Mouse (Mus musculus) layer of hippocampus, postnatal 10 days (tissue): ENCODE measurements at regions not wholly inside any gene's neighbourhood (a gene's known extent, or its start where the extent isn't known, plus 50 kb on each side); places are given as distances from the start of the nearest gene placed in this dataset.
A peak's percentile ranks its signal among the peaks of the same experiment; 100 is the strongest.

ENCODE experiments used
- DNase-seq, 2 experiments: peaks; one replicate each; pipeline ENCODE4 v3.0.0; 2021; ENCODE audit warnings: low spot score in 2 of 2

DNA sequence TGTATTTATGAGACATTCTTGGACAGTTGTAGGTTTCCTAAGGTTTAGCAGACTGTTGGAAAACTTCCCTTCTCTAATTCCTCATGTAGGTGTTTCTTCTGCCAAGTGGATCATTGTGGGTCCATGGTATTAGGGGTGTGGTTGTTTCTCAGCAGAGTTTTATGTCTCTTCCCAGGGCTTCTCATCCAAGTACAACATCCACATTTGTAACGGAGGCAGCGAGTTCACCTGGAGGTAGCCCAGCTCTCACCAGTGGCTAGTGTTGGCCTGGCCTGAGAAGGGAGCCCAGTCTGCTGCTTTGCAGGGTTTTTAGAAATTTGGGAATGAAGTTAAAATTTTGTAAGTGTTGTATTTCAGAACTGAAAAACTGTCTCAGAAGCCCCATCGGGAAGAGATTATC lies 122.4 kb downstream of the Wnt5a start:
- DNase-seq = no peak

DNA sequence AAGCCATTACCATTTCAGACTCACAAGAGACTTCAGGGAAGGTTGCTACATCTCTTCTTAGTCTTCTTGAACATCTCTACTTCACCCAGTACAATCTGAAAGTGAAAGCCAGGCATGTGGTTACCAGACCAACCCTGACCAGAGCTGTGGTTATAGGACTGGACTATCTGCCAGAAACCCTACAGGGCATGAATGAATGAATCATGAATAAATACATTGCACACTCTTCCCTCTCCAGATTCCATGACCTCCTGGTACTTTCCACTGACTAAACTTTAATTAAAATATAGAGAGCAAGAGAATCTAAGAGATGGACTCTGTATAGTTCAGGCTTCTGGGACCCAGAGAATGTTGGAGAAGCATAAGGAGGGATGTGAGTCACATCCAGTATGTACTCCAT lies 130.6 kb downstream of the Wnt5a start:
- DNase-seq = no peak

DNA sequence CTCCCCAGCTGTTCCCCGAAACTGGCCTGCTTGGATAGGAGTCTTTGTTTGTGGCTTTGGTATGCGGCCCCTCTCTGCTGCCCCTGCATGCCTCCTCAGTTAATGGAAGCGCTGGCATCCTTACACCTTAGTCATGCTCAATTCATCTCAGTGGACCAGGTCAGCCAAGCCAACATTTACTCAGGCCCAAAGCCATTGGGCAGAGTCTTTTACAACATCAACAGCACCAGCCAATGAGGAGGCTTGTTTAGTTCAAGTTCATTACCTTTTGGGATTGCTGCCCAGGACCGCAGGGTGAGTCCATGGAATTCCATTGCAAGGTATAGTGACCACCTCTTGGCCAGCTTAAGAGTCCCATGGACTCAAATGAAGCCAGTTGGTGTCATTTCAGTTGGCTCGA lies 134.5 kb downstream of the Wnt5a start:
- no peak for DNase-seq

DNA sequence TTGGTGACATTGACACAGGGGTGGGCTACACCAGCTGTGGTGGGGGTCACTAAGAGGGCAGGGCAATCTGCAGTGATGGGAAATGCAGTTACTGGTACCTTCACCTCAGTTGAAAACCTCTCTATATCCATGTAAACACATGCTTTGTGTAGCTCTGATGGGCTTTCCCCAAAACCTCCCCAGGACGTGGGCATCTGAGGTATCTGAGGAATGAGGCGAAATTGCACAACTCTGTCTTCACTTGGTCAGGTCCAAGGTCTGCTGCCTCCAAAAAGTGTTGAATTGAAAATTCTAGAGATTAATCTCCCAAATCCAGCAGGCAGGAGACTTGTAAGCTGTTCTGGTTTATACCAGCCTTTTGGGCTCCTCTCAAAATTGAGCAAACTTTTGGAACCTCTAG lies 141.3 kb downstream of the Wnt5a start:
- DNase-seq = no peak

DNA sequence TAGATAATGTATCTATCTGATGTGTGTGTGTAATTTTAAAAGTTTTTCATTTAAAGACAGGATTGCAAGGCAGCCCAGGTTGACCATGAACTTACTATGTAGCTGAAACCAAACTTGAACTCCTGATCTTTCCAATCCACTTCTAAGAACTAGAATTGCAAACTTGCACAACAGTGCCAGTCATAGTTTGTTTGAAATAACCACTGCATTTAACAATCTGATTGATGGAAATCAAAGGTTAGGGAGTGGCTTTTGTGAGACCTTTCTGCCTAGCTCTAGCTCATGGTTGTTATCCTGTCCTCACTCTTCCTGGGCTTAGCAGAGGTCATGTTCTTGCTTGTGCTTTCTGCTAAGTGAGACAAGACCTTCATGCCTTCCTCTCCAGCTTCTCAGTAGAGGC lies 144.9 kb downstream of the Wnt5a start:
- no peak for DNase-seq

DNA sequence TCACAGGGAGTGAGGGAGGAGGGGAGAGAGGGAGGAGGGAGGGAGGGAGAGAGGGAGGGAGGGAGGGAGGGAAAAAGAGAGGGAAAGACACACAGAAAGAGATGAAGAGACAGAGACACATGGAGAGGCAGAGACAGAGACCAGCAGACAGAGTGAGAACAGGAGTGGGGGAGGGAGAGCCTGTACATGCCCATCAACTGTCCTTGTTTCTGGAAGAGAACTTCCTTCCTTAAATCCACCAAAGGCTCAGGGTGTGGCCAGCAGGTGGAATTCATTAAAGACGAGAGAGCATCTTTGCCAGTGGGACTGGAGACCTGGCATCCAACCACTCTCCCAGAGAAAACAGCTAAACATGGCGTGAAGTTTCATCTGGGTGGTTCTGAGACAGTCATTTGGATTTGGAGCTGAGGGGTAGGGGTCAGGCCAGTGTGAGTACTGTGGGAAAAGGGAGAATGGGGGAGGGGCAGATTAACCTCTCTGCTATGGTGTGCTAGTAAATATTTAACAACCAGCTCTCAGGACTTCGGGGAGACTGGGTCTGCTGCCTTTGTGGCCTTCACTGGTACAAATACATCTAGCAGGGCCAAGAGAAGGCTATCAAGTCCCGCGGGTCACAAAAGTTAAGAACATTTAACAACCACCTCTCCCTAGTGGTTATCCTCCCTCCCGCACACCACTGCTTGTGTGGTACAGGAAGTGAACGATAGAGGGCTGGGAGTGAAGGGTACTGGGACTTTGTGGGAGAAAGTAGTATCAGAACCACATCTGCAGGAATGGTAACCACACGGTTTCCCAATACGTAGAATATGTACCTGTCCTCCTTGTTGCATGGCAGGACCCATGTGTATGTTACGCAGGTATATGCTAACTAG lies 148.7 kb downstream of the Wnt5a start:
- DNase-seq = no peak

DNA sequence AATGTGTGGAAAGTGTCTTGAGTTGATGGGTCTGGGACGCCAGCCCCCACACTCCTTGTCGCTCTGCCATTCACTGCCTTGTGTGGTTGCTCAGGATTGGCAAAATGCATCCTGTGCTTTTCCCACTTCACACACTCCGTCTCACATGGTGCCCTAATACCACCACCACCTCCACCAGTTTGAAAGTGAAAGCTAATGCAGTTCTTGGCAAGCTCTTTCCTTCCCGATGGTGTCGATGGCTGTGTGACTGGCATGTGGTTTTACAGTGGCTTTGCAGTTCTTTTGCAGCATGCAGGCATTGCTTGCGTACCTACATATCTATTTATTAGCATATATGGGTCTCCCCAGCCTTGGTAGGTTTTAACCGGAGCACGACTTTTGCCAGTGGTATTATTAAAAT lies 152.7 kb downstream of the Wnt5a start:
- no peak for DNase-seq

DNA sequence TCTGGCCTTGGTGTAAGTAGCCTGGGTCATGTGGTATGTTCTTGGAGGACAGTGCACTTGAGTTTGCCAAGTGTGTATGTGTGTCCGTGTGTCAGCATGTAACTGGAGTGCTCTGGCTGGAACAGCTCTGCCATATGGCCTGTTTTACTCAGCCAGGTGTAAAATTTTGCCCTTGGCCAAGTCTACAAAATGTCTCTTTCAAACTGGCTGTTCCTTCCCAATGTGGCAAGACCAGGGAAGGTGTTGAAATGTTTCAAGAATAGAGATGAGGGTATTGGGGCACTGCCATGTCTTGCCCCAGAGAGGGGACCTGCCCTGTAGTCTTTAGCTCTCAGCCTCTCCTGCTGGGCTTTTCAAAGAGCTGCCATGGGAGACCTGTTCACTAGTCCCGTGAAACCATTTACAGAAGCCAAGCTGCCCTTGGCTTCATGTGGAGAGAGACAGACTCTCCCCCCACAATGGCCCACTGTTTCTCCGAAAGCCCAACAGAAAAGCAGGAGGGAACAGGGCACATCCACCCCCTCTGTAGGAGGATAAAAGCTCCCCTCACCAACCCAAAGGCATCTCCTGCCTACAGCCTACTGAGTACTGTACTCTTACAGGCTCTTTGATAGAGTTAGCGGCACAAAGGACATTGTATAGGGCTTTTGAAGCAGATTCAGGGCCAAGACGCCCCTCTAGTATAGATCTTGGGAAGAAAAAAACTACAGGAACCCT lies 156.5 kb downstream of the Wnt5a start:
- peak in 1 of 2 experiments; percentile 25 for DNase-seq

DNA sequence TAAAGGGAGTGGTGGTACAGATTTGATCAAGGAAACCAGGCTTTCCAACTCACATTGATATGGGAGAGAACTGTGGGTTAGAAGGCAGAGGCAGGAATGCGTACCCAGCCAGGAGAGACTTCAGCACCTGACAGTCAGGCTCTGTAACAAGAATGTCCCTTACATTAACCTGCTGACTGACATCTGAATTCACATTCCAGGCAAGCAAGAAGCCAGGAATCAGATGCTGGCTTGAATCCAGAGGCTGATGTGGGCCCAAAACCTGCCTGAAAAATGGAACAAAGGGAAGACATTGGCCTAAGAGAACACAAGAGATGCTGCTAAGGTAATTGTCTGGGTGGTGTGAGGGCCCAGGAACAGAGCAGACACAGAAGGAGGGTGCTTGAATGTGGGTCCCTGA lies 158.8 kb downstream of the Wnt5a start:
- DNase-seq = no peak

DNA sequence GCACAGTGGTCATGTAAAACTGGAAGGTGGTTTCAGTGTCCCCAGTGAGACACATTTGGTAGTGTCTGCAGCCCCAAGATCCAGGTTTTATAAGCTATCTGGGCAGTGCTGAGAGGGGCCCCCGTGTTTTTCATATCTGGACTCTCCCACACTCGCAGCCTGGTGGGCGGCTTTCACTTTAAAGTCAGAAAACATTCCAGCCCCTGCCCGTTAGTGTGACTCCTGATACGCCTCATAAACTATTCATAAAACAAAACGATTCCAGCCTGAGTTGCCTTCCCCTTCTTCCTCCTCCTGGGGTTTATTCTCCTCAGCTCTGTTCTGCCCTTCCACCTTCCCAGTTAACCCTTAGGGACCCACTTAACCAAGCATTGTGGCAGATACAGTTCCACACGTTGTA lies 159.6 kb downstream of the Wnt5a start:
- no peak for DNase-seq

DNA sequence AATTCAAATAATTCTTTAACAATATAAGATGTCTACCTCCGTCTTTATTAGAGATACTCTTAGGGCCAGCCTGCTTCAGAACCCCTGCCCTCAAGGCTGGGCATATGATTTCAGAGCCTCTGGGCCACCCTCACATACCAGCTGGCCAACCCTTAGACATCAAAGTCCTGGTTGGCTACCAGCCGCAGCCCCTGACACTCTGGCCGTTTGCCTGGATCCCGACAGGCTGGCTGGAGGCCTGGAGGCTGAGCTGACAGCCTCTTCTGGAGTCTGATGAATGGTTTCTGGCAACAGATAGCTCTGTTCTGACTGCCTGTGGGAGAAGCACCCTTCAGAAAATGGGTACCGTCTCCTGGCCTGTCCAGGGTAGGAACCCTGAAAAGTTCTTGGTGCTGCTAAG lies 170.9 kb downstream of the Wnt5a start:
- peak; percentile 74 to 81 for DNase-seq

DNA sequence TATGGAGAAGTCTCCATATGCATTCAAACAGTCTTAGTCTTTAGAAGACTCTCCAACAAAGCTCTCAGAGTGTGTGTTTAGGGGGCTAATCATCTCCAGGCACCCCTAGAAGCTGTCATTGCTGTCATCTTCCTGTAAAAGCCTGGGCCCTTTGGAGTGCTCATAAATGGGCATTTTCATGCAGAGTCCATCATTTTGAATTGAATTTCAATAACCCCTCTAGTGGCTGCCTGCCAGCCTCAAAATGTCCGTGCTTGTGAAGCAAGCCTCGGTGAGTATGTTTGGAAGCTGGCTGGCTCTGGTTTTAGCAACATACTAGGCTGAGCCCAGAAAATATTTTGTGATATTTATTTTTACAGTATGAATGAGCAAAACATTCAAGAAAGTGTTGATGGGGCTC lies 195.2 kb downstream of the Wnt5a start:
- no peak for DNase-seq

DNA sequence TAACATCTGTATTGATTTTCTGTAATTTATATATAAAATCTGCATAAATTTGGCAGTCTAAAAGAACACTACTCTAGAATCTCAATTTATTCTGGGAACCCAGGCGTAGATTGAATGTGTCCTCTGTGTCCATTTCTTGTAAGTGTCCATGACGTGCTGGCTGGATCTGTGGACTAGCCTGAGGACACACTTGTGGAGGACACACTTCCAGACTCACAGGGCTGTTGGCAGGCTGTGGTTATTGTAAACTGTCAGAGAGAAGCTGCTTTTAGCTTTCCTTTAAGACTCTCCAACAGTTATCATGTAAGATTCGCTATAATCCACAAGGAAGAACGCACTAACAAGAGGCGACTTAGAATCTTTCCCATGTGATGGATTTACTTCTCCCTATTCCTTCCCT lies 200.2 kb downstream of the Wnt5a start:
- DNase-seq = no peak

DNA sequence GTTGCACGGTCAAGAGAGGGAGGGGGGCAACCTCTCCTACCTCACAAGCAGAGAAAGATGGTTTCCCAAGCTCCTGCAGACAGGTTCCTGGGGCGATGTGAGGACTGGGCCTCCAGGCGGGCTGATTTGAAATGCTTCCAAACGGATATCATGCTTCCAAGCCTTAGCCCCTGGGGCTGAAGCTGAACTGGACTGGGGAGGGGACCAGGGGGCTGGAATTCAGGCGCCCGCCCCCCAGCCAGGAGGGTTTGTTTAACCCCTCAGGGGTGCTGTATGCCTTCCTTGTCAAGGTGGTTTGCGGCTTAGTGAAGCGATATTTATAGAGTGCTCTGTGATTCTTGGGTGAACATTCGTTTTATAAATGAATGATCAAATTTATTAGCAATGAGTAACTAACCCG lies 210.0 kb downstream of the Wnt5a start:
- DNase-seq = no peak

DNA sequence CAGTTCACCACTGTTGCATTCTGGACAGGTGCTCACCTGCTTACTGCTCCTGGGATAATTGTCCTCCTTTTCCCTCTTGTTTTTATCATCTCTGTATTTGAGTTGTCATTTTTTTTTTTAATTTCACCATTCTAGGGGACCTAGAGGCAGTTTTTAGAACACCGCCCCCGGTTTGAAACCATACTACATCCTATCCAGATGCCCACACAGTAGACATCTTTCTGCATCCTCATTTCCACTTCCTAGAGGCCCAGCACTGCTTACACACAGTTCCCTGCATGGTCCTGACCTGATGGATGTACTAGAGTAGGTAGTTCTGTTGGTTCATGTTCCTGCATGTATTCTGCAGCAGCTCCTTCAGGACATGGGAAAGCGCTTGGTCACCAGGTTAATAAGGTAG lies 216.0 kb downstream of the Wnt5a start:
- DNase-seq = no peak

DNA sequence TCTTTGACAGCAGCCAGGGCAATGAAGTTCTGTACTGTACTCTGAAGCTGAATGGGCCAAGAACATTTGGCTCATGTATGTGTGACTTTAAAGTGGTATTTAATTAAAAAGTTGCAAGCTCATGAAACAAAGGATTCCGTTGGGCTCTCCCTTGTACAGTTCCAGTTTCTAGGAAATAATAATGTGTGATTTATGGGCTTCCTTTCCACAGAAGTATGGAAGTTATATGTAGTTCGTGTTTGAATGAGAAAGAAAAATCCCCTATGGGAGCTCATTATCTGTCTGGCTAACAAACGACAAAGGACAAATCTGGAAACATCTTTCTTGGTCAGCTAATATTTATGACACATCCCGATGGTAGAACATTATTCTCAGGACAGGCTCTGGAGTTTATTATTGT lies 221.1 kb downstream of the Wnt5a start:
- DNase-seq = no peak

DNA sequence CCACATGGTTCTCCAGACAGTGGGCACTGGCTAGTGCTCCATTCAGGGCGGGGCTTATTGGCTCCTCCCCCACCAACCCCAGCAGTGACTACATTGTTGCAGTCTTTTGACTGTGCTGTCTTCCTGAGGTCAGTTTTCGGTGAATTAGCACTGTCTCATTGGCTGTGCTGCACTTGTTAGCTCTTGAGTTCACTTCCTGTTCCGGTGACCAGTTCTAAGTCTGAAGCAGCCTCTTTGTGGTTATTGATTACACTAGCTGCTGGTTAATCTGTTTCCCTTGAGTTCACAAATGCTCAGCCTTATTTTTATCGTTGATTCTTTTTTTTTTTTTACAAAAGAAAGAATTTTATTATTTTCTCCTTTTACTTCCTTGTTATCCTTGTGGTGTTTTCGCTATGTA lies 228.9 kb downstream of the Wnt5a start:
- DNase-seq = no peak

DNA sequence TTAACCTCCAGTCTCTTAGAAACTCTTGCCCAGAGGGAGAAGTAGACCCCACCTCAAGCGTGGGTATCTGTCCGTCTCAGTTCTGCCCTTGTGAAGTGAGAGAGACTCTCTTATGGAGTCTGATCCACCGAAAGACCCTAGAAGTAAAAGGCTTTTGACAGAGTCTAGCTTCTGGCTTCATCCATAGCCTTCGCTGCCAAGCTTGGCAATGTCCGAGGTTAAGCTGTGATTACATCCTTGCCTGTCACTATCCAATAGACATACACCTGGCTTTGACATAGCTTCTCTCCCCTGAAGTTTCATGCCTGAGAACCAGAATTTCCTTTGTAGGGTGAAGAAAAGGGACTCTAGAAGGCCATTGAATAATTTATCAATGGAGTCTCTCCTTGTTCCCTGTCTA lies 230.9 kb downstream of the Wnt5a start:
- no peak for DNase-seq

DNA sequence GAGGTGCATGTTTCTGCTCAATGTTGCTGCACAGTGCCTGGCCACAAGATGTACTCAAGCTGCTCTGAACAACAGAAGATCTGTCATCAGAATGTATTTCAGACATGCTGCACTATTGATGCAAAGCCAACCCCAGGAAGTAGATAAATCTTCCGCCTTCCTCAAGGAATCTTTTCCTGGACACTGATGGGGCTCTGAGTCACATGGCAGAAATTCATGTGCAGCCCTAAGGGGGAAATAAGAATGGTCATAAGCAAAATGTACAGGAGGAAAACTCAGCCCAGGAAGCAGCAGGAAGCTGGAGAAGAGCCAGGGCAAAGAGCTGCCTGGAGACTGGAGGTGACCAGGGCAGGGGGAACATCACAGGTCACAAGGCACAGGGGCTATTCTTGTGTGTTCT lies 235.5 kb downstream of the Wnt5a start:
- DNase-seq = no peak

DNA sequence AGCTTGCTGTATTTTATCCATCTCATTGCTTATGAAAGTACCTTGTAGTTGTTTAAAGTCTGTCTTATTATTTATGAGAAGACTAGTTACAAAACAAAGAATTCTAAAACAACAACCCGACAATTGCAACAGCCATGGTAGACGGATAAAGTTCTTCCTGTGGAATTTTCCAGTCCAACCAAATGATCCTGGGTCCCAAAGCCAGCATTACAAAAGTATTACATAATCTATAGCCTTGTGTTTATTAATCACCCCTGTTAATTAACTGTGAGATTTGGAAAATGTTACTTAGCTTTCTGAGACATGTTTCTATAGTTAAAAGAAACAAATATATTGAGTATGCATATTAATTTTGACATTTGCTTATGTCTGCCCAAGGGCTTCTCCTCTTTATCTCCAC lies 236.9 kb downstream of the Wnt5a start:
- no peak for DNase-seq

DNA sequence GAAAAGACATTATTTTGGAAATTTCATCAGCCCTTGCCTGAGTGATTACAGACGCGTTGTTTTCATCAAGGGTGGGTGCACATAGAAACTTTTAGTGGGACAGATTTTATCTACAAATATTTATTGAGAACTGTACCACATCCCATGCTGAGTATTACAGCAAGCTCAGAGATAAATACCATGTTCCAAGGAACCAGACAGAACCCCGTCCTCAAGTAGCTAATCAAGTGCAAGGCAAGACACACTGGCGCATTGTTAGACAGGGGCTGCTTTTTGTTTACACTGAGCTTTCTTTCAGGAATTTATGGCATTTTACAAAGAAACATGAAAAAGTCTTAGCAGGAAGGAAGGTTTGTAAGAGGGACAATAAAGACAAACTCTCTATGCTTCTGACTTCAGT lies 239.1 kb downstream of the Wnt5a start:
- DNase-seq = no peak

DNA sequence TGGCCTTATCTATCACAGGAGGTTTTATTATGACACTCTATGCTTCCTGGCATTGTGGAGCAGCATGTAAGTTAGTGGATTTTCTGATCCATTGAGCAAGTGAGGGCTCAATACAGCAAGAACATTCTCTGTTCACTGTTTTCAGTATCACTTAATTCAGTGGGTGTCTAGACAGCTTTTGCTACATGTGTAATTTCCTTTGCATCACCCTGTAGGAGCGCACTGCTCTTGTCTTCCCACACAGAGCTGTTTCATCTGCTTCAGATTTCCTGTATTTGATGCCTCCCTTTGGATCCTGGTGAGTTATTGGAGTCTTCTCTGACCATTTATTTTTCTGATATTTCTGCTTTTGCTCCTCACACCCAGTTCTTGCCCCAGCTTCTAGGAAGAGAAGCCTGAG lies 245.8 kb downstream of the Wnt5a start:
- DNase-seq = peak in 1 of 2 experiments; percentile 10

DNA sequence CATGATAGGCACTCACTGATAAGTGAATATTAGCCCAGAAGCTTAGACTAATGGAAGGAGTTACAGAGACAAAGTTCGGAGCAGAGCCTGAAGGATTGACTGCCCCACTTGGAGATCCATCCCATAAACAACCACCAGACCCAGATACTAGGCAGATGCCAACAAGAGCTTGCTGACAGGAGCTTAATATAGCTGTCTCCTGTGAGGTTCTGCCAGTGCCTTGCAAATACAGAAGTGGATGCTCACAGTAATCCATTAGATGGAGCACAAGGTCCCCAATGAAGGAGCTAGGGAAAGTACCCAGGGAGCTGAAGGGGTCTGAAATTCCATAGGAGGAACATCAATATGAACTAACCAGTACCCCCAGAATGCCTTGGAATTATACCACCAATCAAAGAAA lies 252.8 kb upstream of the Lrtm1 start:
- DNase-seq = no peak
